Mouse (Mus musculus): ENCODE measurements around the gene Gins1. TPM values are rescaled to one million over a fixed set of nuclear protein-coding genes. Genes with fewer than 3 reads are reported as not detected.
"Not testable (repeated sequence)": the region's sequence is repeated elsewhere in the genome, so short reads cannot be mapped to it uniquely, and the experiment has no call there.

Gene Gins1
- polyA plus RNA-seq, 1 experiment from 2014 or later, result 15.0 TPM

DNA sequence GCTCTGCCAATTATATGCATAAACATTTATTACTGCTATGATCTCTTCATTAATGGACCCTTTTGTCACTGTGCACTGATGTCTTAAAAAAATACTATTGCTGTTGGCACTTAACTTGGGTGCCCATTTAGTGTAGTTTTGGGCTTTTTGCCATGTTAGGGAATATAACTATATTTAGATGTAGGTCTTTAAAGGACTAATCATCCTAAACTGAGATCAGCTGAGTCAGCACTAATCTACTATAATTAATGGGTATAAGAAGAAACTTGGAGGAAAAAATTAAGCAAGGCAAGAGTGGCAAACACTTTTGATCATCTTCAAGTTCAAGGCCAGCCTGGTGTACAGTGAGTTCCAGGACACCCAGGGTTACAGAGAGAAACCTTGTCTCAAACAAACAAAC, 18.9 kb upstream of the Gins1 start:
- Histone ChIP-seq H3K9me3 (no peaks in the 10 kb centered on the region), H3K4me2 (no peak overlapping the region), H3K27ac (no peak overlapping the region), H3K36me3 (replicated peaks) (no peaks in the 10 kb centered on the region), H3K27me3 (replicated peaks) (no peaks in the 10 kb centered on the region), H3K4me3 (no peak overlapping the region), H3K4me1 (no peaks in the 10 kb centered on the region), H3K9ac (no peak overlapping the region)
- no peak for ATAC-seq (replicated peaks)

DNA sequence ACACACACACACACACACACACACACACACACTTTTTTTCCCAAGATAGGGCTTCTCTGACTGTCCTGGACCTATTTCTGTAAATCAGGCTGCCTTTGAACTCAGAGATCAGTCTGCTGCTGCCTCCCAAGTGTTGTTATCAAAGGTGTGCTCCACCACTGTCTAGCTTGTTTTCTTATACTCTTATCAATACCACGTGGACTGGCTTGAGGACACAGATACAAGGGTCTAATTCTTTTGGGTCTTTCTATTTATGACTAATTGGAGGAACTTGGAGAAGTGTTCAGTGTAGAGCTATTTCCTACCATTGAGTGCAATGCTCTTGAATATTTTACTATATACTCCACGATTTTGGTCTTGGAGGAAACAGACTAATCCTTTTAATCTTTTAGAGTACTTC, 17.8 kb upstream of the Gins1 start:
- no peaks in the 10 kb centered on the region for H3K9me3 ChIP-seq
- no peaks in the 10 kb centered on the region for H3K4me1 ChIP-seq
- H3K27ac ChIP-seq, result no peak overlapping the region
- H3K9ac ChIP-seq, result no peak overlapping the region
- no peaks in the 10 kb centered on the region for H3K27me3 ChIP-seq (replicated peaks)
- ATAC-seq (replicated peaks), result no peak
- no peak overlapping the region for H3K4me3 ChIP-seq
- no peak overlapping the region for H3K4me2 ChIP-seq
- WGBS, result 81% methylated on average over 2 of the region's 2 CpGs
- H3K36me3 ChIP-seq (replicated peaks), result no peaks in the 10 kb centered on the region

- WGBS, result 92% methylated on average over 2 of the region's 2 CpGs
- Histone ChIP-seq H3K9ac (no peak overlapping the region), H3K4me3 (no peak overlapping the region), H3K4me2 (no peak overlapping the region), H3K4me1 (no peaks in the 10 kb centered on the region), H3K27ac (no peak overlapping the region), H3K36me3 (replicated peaks) (no peaks in the 10 kb centered on the region), H3K27me3 (replicated peaks) (no peaks in the 10 kb centered on the region), H3K9me3 (no peaks in the 10 kb centered on the region)
- no peak for ATAC-seq (replicated peaks)
These were observed 10.5 kb upstream of the Gins1 start for GRCm38 (mm10) chr2:150894617-150895267.

DNA sequence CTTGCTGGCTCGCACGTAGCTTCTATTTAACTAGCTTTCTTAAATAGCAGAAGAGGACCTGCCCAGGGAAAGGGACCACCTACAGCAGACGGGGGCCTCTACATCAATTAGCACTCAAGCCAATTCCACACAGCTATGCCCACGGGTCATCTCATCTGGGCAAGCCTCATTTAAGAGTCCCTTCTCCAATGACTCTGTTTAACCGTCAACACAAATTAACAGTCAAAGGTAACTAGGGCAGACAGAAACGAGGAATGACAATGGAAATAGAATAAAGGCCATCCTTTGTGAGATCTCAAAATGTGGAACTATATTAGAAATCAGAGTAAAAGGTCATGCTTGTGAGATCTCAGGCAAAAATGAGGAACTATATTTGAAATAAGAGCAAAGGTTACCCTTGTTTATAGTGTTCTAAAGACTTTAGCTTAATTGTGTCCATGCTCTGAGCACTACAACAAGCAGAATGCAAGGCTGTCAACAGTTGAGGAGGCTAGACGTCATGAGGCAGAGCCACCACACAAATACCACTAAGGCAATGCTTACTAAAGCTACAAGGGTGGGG, 9.4 kb upstream of the Gins1 start:
- H3K4me1 ChIP-seq, result no peaks in the 10 kb centered on the region
- no peak overlapping the region for H3K9ac ChIP-seq
- H3K27ac ChIP-seq, result no peak overlapping the region
- H3K27me3 ChIP-seq (replicated peaks), result no peaks in the 10 kb centered on the region
- no peak overlapping the region for H3K4me3 ChIP-seq
- no peak for ATAC-seq (replicated peaks)
- no peaks in the 10 kb centered on the region for H3K9me3 ChIP-seq
- WGBS, result 90% methylated on average over 7 of the region's 7 CpGs
- no peaks in the 10 kb centered on the region for H3K36me3 ChIP-seq (replicated peaks)
- H3K4me2 ChIP-seq, result no peak overlapping the region

DNA sequence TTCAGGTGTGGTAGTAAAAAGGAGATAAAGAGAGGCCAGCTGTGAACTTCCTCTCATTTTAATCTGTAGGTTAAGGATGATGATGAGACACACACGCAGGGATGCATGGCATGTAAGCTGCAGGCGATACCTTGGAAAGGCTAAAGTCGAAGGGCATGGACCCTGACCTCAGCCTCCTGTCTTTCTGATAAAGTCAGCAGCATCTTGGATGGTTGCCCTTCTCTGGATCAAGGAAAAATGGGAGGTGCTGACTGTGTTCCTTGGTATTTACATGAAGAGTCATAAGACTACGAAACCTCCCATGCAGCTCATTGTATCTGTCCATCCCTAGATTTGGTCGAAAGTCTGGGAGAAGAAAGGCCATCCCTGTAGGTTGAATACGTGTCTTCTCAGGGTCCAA, 4.9 kb upstream of the Gins1 start:
- Histone ChIP-seq H3K4me3 (no peak overlapping the region), H3K9me3 (no peaks in the 10 kb centered on the region), H3K4me2 (no peak overlapping the region), H3K4me1 (peaks cover 20% of the 10 kb centered on the region), H3K27me3 (replicated peaks) (no peaks in the 10 kb centered on the region), H3K9ac (no peak overlapping the region), H3K36me3 (replicated peaks) (no peaks in the 10 kb centered on the region), H3K27ac (no peak overlapping the region)
- ATAC-seq (replicated peaks), result no peak
- WGBS, result 94% methylated on average over 6 of the region's 6 CpGs

DNA sequence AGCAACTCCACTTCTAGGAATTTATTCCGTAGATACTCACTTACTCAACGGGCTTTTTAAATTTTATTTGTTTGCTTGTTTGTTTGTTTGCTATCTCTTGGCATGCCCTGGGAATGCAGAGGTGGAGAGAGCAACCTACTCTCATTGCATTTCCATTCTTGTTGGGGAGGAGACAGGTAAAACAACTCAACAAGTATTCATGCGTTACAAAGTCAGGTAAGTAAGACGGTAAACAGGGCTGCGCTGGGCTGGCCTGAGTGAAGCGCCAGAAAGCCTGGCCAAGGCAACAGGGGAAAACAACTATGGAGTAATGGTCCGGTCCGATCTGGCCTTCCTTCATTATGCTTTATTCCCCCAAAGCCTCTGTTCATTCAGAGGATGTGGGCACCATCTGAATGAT, 2.9 kb upstream of the Gins1 start:
- no peak overlapping the region for H3K4me3 ChIP-seq
- WGBS, result 81% methylated on average over 8 of the region's 8 CpGs
- H3K9ac ChIP-seq, result no peak overlapping the region
- no peak for ATAC-seq (replicated peaks)
- H3K9me3 ChIP-seq, result no peaks in the 10 kb centered on the region
- no peak overlapping the region for H3K27ac ChIP-seq
- H3K4me2 ChIP-seq, result peak overlapping the region; percentile 77; the same call in 1 of the 2 replicates
- H3K27me3 ChIP-seq (replicated peaks), result no peaks in the 10 kb centered on the region
- H3K4me1 ChIP-seq, result peaks cover 20% of the 10 kb centered on the region
- H3K36me3 ChIP-seq (replicated peaks), result no peaks in the 10 kb centered on the region

- peak within 1 kb of the TSS; percentile 93 for H3K9ac ChIP-seq
- no peaks in the 10 kb centered on the region for H3K36me3 ChIP-seq (replicated peaks)
- WGBS, result under 1% methylated on average over 68 of the region's 72 CpGs
- H3K27me3 ChIP-seq (replicated peaks), result no peaks in the 10 kb centered on the region
- peak within 1 kb of the TSS; percentile 91 for H3K27ac ChIP-seq
- peak; percentile 98 for ATAC-seq (replicated peaks)
- H3K4me1 ChIP-seq, result peaks cover 20% of the 10 kb centered on the region
- no peaks in the 10 kb centered on the region for H3K9me3 ChIP-seq
- H3K4me3 ChIP-seq, result peak within 1 kb of the TSS; percentile 93
- peak within 1 kb of the TSS; percentile 77 for H3K4me2 ChIP-seq
These were observed 796 bp upstream of the Gins1 start, which contains the start of gene Abhd12 for GRCm38 (mm10) chr2:150904272-150904935. Gene Abhd12, minus strand, starts transcription at chr2:150904741.

GRCm38 (mm10) chr2:150908881-150909280, 3.7 kb downstream of the Gins1 start:
- H3K27me3 ChIP-seq (replicated peaks); H3K36me3 ChIP-seq (replicated peaks); H3K9me3 ChIP-seq; ATAC-seq (replicated peaks); H3K4me1 ChIP-seq; H3K9ac ChIP-seq: not testable (repeated sequence)
- H3K4me2 ChIP-seq, result peak overlapping the region; percentile 53
- WGBS, result 51% methylated on average over 6 of the region's 6 CpGs
- H3K4me3 ChIP-seq, result peak overlapping the region; percentile 61; the same call in 1 of the 2 replicates
- H3K27ac ChIP-seq, result peak overlapping the region; percentile 70; the same call in 1 of the 2 replicates

GRCm38 (mm10) chr2:150909429-150910039, 4.3 kb downstream of the Gins1 start:
- peak overlapping the region; percentile 61 for H3K4me3 ChIP-seq
- peaks cover 7% of the 10 kb centered on the region for H3K4me1 ChIP-seq
- H3K9ac ChIP-seq, result peak overlapping the region; percentile 27; the same call in 1 of the 2 replicates
- no peaks in the 10 kb centered on the region for H3K27me3 ChIP-seq (replicated peaks)
- no peaks in the 10 kb centered on the region for H3K9me3 ChIP-seq
- no peaks in the 10 kb centered on the region for H3K36me3 ChIP-seq (replicated peaks)
- H3K27ac ChIP-seq, result peak overlapping the region; percentile 70
- WGBS, result under 1% methylated on average over 35 of the region's 35 CpGs
- H3K4me2 ChIP-seq, result peak overlapping the region; percentile 53
- peak; percentile 93 for ATAC-seq (replicated peaks)

DNA sequence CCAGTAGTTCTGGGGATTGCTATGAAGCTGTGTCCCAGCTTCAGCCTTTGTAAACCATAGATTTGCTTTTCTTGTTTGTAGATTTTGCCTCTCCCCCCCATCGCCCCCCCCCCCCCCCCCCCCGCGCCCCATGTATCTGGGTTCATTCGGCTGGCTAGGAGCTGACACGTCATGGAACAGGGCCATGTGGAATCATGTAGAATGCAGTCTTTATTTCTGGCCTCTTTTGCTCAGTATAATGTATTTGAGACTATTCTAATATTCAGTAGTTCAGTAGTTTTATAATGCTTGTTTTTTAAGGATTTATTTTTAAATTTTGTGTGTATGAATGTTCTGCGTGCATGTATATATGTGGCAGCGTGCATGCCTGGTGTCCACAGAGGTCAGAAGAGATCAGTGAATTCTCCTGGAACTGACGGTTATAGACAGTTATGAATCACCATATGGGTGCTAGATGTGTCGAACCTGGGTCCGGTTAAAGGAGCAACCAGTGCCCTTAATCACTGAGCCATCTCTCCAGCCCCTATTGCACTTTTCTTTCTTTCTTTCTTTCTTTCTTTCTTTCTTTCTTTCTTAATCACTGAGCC, 5.2 kb downstream of the Gins1 start:
- Histone ChIP-seq H3K4me2 (peak overlapping the region; percentile 53), H3K27ac (no peak overlapping the region), H3K9ac (peak overlapping the region; percentile 27; the same call in 1 of the 2 replicates), H3K4me1 (peaks cover 7% of the 10 kb centered on the region), H3K27me3 (replicated peaks) (no peaks in the 10 kb centered on the region), H3K4me3 (peak overlapping the region; percentile 61), H3K36me3 (replicated peaks) (no peaks in the 10 kb centered on the region), H3K9me3 (no peaks in the 10 kb centered on the region)
- ATAC-seq (replicated peaks), result no peak
- 43% methylated on average over 8 of the region's 10 CpGs for WGBS

GRCm38 (mm10) chr2:150914781-150915515, 9.7 kb downstream of the Gins1 start:
- H3K4me1 ChIP-seq, result peaks cover 6% of the 10 kb centered on the region
- no peaks in the 10 kb centered on the region for H3K27me3 ChIP-seq (replicated peaks)
- no peaks in the 10 kb centered on the region for H3K36me3 ChIP-seq (replicated peaks)
- no peak overlapping the region for H3K4me3 ChIP-seq
- H3K4me2 ChIP-seq, result no peak overlapping the region
- no peak for ATAC-seq (replicated peaks)
- no peak overlapping the region for H3K9ac ChIP-seq
- H3K9me3 ChIP-seq, result no peaks in the 10 kb centered on the region
- 82% methylated on average over 4 of the region's 4 CpGs for WGBS
- H3K27ac ChIP-seq, result no peak overlapping the region

DNA sequence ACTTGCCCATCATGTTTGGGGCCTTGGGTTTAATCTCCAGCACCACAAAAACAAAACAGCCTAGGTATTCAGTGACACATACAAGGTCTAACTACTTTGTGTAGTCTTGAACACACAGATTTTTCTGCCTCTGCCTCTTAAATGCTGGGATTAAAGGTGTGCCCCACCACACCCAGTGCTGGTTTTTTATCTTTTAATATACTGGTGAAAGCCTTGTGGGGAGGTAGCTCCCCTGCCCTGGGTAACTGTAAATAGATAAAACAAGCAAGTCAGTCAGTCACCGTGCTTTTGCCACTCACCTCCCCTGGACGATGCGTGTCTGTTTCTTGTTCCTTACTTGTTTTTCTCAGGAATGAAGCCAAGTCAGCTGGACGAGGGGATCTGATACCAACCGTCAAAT, 10.6 kb downstream of the Gins1 start:
- no peak overlapping the region for H3K4me3 ChIP-seq
- WGBS, result 91% methylated on average over 5 of the region's 5 CpGs
- no peaks in the 10 kb centered on the region for H3K27me3 ChIP-seq (replicated peaks)
- no peak overlapping the region for H3K4me2 ChIP-seq
- H3K4me1 ChIP-seq, result no peaks in the 10 kb centered on the region
- H3K9ac ChIP-seq, result no peak overlapping the region
- no peak overlapping the region for H3K27ac ChIP-seq
- H3K36me3 ChIP-seq (replicated peaks), result no peaks in the 10 kb centered on the region
- ATAC-seq (replicated peaks), result no peak
- no peaks in the 10 kb centered on the region for H3K9me3 ChIP-seq

Measured in midbrain, embryonic 15.5 days (tissue).